Mouse (Mus musculus) limb, embryonic 12.5 days (tissue): ENCODE measurements around the gene Arhgap15. TPM values are rescaled to one million over a fixed set of nuclear protein-coding genes. Genes with fewer than 3 reads are reported as not detected.

Experiments used
- ATAC-seq: fragments of 200-750 bp; cut with Nextera tagmentation; 2 replicates; pipeline ENCODE4 v1.8.0; 2017; ENCODE audit warnings: low read depth, moderate TSS enrichment; ENCODE audit not compliant: insufficient number of reproducible peaks, insufficient read depth, low FRiP score, low TSS enrichment
- H3K27ac ChIP-seq: fragments of 300-500 bp; sonication (generic); 2 replicates; pipeline ENCODE4 v1.5.1; 2016; ENCODE audit warnings: mild to moderate bottlenecking, moderate library complexity
- H3K27me3 ChIP-seq: fragments of 300-500 bp; sonication (generic); 2 replicates; pipeline ENCODE4 v1.6.1; 2016; ENCODE audit warnings: mild to moderate bottlenecking, moderate library complexity
- H3K36me3 ChIP-seq: fragments of 300-500 bp; sonication (generic); 2 replicates; pipeline ENCODE4 v1.6.1; 2016; ENCODE audit warnings: mild to moderate bottlenecking, moderate library complexity
- H3K4me1 ChIP-seq: fragments of 300-500 bp; sonication (generic); replicated peaks from 2 replicates; pipeline ENCODE4 v1.6.1; 2016
- H3K4me2 ChIP-seq: fragments of 300-500 bp; sonication (generic); 2 replicates; pipeline ENCODE4 v1.6.1; 2016; ENCODE audit warnings: mild to moderate bottlenecking, moderate library complexity
- H3K4me3 ChIP-seq: fragments of 300-500 bp; sonication (generic); replicated peaks from 2 replicates; pipeline ENCODE4 v1.5.1; 2016; ENCODE audit warnings: mild to moderate bottlenecking
- H3K9ac ChIP-seq: fragments of 300-500 bp; sonication (generic); replicated peaks from 2 replicates; pipeline ENCODE4 v1.6.1; 2016; ENCODE audit warnings: mild to moderate bottlenecking, moderate library complexity
- H3K9me3 ChIP-seq: fragments of 300-500 bp; sonication (generic); 2 replicates; pipeline ENCODE4 v1.6.1; 2016; ENCODE audit warnings: mild to moderate bottlenecking, moderate library complexity
- WGBS: fragments of 180-500 bp; shearing (Covaris S2); methylation state at CpG from one replicate; pipeline ENCODE4 v1.1.7; 2016; 5-methylcytosine and 5-hydroxymethylcytosine counted together
- polyA plus RNA-seq: library from polyadenylated mRNA; unstranded; fragments of >200 nt; fragmentation: Nextera tagmentation; extraction: Ambion mirVana; gene quantifications from 2 replicates; pipeline ENCODE4 v1.2.1, GENCODE M21; 2016

Gene Arhgap15
- polyA plus RNA-seq, 1 experiment from 2014 or later: 0.51 TPM

GRCm38 (mm10) chr2:44081241-44081640, 332.6 kb downstream of the Arhgap15 start:
- Histone ChIP-seq H3K9ac (no peak overlapping the region), H3K36me3 (no peaks in the 10 kb centered on the region)

GRCm38 (mm10) chr2:44084471-44084870, 335.8 kb downstream of the Arhgap15 start:
- ATAC-seq: no peak
- Histone ChIP-seq H3K4me1 (no peaks in the 10 kb centered on the region), H3K9ac (no peak overlapping the region), H3K27ac (no peak overlapping the region), H3K4me2 (no peak overlapping the region), H3K36me3 (no peaks in the 10 kb centered on the region), H3K27me3 (no peaks in the 10 kb centered on the region), H3K9me3 (no peaks in the 10 kb centered on the region), H3K4me3 (no peak overlapping the region)
- WGBS: 69% methylated on average over 2 of the region's 2 CpGs

More at GRCm38 (mm10) chr2:44081241-44081640, 332.6 kb downstream of the Arhgap15 start:
- Histone ChIP-seq H3K27me3 (no peaks in the 10 kb centered on the region), H3K4me2 (no peak overlapping the region), H3K4me3 (no peak overlapping the region), H3K4me1 (no peaks in the 10 kb centered on the region), H3K9me3 (no peaks in the 10 kb centered on the region), H3K27ac (no peak overlapping the region)
- 90% methylated on average over 4 of the region's 4 CpGs for WGBS
- ATAC-seq: no peak

GRCm38 (mm10) chr2:44086403-44087056, 337.9 kb downstream of the Arhgap15 start:
- Histone ChIP-seq H3K4me2 (no peak overlapping the region), H3K4me3 (no peak overlapping the region), H3K9me3 (no peaks in the 10 kb centered on the region), H3K9ac (no peak overlapping the region), H3K36me3 (no peaks in the 10 kb centered on the region), H3K27me3 (no peaks in the 10 kb centered on the region), H3K4me1 (no peaks in the 10 kb centered on the region), H3K27ac (no peak overlapping the region)
- WGBS: 65% methylated on average over 5 of the region's 5 CpGs
- no peak for ATAC-seq

GRCm38 (mm10) chr2:44098552-44098951, 349.9 kb downstream of the Arhgap15 start:
- 0 out of 2 replicates have a peak, but pooled peaks cover 3% of the 10 kb centered on the region for H3K4me1 ChIP-seq
- 73% methylated on average over 4 of the region's 4 CpGs for WGBS

GRCm38 (mm10) chr2:44102351-44102750, 353.7 kb downstream of the Arhgap15 start:
- Histone ChIP-seq H3K36me3 (no peaks in the 10 kb centered on the region), H3K4me2 (no peak overlapping the region), H3K9me3 (peaks cover 4% of the 10 kb centered on the region), H3K4me1 (peaks cover 15% of the 10 kb centered on the region), H3K4me3 (no peak overlapping the region), H3K9ac (no peak overlapping the region), H3K27me3 (no peaks in the 10 kb centered on the region), H3K27ac (no peak overlapping the region)
- no peak for ATAC-seq
- WGBS: 80% methylated on average over 6 of the region's 6 CpGs

More at GRCm38 (mm10) chr2:44098552-44098951, 349.9 kb downstream of the Arhgap15 start:
- H3K4me3 ChIP-seq: no peak overlapping the region
- H3K9me3 ChIP-seq: peaks cover 9% of the 10 kb centered on the region
- no peak overlapping the region for H3K9ac ChIP-seq
- no peaks in the 10 kb centered on the region for H3K27me3 ChIP-seq
- no peak overlapping the region for H3K4me2 ChIP-seq
- no peak overlapping the region for H3K27ac ChIP-seq
- no peak for ATAC-seq
- H3K36me3 ChIP-seq: no peaks in the 10 kb centered on the region

GRCm38 (mm10) chr2:44103321-44103720, 354.7 kb downstream of the Arhgap15 start:
- no peaks in the 10 kb centered on the region for H3K36me3 ChIP-seq
- H3K9ac ChIP-seq: no peak overlapping the region
- no peaks in the 10 kb centered on the region for H3K9me3 ChIP-seq
- WGBS: 68% methylated on average over 8 of the region's 8 CpGs
- H3K4me3 ChIP-seq: no peak overlapping the region
- H3K27me3 ChIP-seq: no peaks in the 10 kb centered on the region
- peaks cover 15% of the 10 kb centered on the region for H3K4me1 ChIP-seq
- no peak for ATAC-seq
- H3K4me2 ChIP-seq: no peak overlapping the region
- no peak overlapping the region for H3K27ac ChIP-seq

- H3K9me3 ChIP-seq: no peaks in the 10 kb centered on the region
- ATAC-seq: no peak
- no peak overlapping the region for H3K4me3 ChIP-seq
- WGBS: 82% methylated on average over 5 of the region's 5 CpGs
- H3K9ac ChIP-seq: no peak overlapping the region
- H3K27me3 ChIP-seq: no peaks in the 10 kb centered on the region
- H3K4me1 ChIP-seq: peaks cover 15% of the 10 kb centered on the region
- no peak overlapping the region for H3K4me2 ChIP-seq
- H3K27ac ChIP-seq: no peak overlapping the region
- no peaks in the 10 kb centered on the region for H3K36me3 ChIP-seq
Observed at GRCm38 (mm10) chr2:44103742-44104141, 355.1 kb downstream of the Arhgap15 start.

- H3K4me2 ChIP-seq: 0 out of 2 replicates have a peak overlapping the region, but pooled peaks have one; percentile 6
- H3K9ac ChIP-seq: no peak overlapping the region
- H3K36me3 ChIP-seq: no peaks in the 10 kb centered on the region
- H3K4me3 ChIP-seq: no peak overlapping the region
- no peaks in the 10 kb centered on the region for H3K27me3 ChIP-seq
- 0 out of 2 replicates have a peak, but pooled peaks have one; percentile 42 for ATAC-seq
- peaks cover 15% of the 10 kb centered on the region for H3K4me1 ChIP-seq
- H3K27ac ChIP-seq: no peak overlapping the region
- no peaks in the 10 kb centered on the region for H3K9me3 ChIP-seq
- 60% methylated on average over 22 of the region's 22 CpGs for WGBS
Observed at GRCm38 (mm10) chr2:44104282-44105197, 355.9 kb downstream of the Arhgap15 start.

GRCm38 (mm10) chr2:44105198-44105555, 356.6 kb downstream of the Arhgap15 start:
- 70% methylated on average over 8 of the region's 8 CpGs for WGBS
- Histone ChIP-seq H3K4me3 (no peak overlapping the region), H3K4me2 (0 out of 2 replicates have a peak overlapping the region, but pooled peaks have one; percentile 6), H3K27ac (no peak overlapping the region), H3K9me3 (no peaks in the 10 kb centered on the region), H3K36me3 (no peaks in the 10 kb centered on the region), H3K4me1 (peaks cover 15% of the 10 kb centered on the region), H3K27me3 (no peaks in the 10 kb centered on the region), H3K9ac (no peak overlapping the region)
- no peak for ATAC-seq

- WGBS: 84% methylated on average over 8 of the region's 8 CpGs
Observed at GRCm38 (mm10) chr2:44106359-44106758, 357.7 kb downstream of the Arhgap15 start.

GRCm38 (mm10) chr2:44111276-44111675, 362.7 kb downstream of the Arhgap15 start:
- no peak overlapping the region for H3K4me3 ChIP-seq

More at GRCm38 (mm10) chr2:44106359-44106758, 357.7 kb downstream of the Arhgap15 start:
- no peak for ATAC-seq
- Histone ChIP-seq H3K4me3 (no peak overlapping the region), H3K27ac (no peak overlapping the region), H3K9me3 (no peaks in the 10 kb centered on the region), H3K27me3 (no peaks in the 10 kb centered on the region), H3K4me1 (peaks cover 15% of the 10 kb centered on the region), H3K4me2 (no peak overlapping the region), H3K36me3 (no peaks in the 10 kb centered on the region), H3K9ac (no peak overlapping the region)

More at GRCm38 (mm10) chr2:44111276-44111675, 362.7 kb downstream of the Arhgap15 start:
- no peaks in the 10 kb centered on the region for H3K9me3 ChIP-seq
- no peak overlapping the region for H3K4me2 ChIP-seq
- ATAC-seq: no peak
- H3K27me3 ChIP-seq: no peaks in the 10 kb centered on the region
- peaks cover 8% of the 10 kb centered on the region for H3K4me1 ChIP-seq
- 89% methylated on average over 3 of the region's 3 CpGs for WGBS
- no peaks in the 10 kb centered on the region for H3K36me3 ChIP-seq
- no peak overlapping the region for H3K27ac ChIP-seq
- H3K9ac ChIP-seq: no peak overlapping the region
